Mouse (Mus musculus): ENCODE measurements around the gene Dlat.

DNA sequence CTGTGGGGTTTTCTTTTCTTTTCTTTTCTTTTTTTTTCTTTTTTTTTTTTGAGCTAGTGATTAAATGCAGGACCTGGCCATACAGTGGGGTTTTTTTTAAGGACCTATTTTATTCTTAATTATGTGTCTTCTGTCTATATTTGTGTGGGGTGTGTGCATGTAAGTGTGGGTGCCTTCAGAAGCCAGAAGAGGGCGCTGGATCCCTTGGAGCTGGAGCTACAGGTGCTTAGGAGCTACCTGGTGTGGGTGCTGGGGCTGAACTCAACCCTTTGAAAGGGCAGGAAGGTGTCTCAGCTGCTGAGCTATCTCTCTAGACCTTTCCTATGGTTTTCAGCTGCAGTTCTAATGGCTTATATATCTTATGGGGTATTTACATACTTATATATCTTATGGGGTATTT is 15.2 kb upstream of the Dlat start:
- no peak for TF ChIP-seq CTCF (IDR thresholded peaks at IDR 0.05; ENCODE audit: low read depth)
- TF ChIP-seq EP300 (IDR thresholded peaks at IDR 0.05; ENCODE audit: low read depth) = no peak

Measured in heart, postnatal 0 days (tissue).